Mouse (Mus musculus): ENCODE data around the gene Smc6. TPM values are rescaled to one million over a fixed set of nuclear protein-coding genes. Genes with fewer than 3 reads are reported as not detected.

Smc6 gene
- polyA plus RNA-seq (2015; fragmentation: Nextera tagmentation; extraction: Ambion mirVana): 91.6 and 108 TPM in 2 replicates

DNA sequence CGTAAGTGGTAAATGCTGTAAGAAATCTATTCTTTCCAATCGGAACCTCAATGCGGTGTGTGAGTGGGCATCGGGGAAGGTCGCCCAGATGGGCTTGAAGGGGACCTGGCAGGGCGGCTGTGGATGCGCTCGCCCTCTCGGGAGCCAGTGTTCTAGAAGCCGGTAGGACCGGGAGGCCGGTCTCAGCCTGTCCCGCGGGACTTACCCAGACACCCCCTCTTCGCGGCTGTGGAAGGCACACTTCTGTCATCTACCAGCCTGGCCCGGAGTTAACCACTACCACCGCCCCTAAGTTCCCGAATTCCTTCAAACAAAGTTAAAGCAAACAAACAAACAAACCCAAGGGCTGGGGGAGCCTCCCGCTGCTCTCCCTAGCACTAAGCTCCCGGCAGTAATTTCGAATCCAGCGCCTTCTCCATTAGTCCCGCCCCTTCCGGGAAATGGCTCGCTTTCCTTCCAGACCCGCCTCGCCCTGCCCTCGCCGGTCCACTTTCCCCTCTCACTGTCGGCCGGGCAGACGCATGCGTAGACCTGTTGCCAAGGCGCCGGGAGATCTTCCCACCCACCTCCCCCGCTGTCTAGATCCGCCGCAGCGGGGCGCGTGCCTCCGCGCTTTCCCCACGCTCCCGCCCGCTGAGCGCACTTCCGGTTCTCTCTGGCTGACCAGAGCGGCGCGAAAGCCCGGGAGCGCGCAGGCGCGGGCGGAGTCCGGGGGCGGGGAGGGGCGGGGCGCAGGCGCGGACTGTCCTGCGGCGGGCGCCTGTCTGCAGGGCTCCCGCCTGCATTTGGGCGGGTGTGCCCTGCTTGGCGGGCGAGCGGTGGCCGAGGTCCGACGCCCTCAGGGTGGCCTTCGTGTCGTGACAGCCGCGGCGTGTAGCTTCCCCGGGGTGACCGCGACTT, at the start of gene Smc6, which contains the start of gene Gen1:
TSS of gene Smc6 (plus strand) at position 505 of the 900 bp plus-strand sequence.
TSS of gene Gen1 (minus strand) at position 420 of the 900 bp plus-strand sequence.
- Histone ChIP-seq H3K4me3 (peak within 1 kb of the TSS; percentile 97), H3K4me2 (peak within 1 kb of the TSS; percentile 95), H3K9me3 (no peaks in the 10 kb centered on the region), H3K27me3 (no peaks in the 10 kb centered on the region), H3K9ac (peak within 1 kb of the TSS; percentile 94), H3K36me3 (no peaks in the 10 kb centered on the region), H3K4me1 (replicated peaks) (peaks cover 38% of the 10 kb centered on the region), H3K27ac (replicated peaks) (peak within 1 kb of the TSS; percentile 89)
- ATAC-seq (ENCODE audit: low FRiP score, low read depth): peak; percentile 99
- under 1% methylated on average over 74 of the region's 83 CpGs for WGBS

DNA sequence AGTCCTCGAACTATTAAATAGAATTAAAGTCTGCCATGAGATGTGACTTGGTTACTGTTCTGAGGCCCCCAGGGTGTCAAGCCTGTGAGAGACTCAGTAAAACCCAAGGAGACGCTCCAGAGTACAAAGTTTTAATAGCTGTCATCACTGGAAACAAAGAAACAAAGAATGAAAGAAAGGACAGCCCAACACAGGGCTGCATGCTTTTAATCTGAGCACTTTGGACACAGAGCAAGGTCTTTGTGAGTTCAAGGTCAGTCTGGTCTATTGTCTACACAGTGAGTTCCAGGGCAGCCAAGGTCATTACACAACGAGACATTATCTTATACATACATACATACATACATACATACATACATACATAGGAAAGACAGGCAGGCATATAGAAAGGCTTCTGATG, 49.2 kb upstream of the Smc6 start:
- Histone ChIP-seq H3K4me2 (no peak overlapping the region), H3K27ac (replicated peaks) (no peak overlapping the region), H3K4me1 (replicated peaks) (0 out of 2 replicates have a peak, but pooled peaks cover 2% of the 10 kb centered on the region), H3K36me3 (no peaks in the 10 kb centered on the region), H3K9me3 (no peaks in the 10 kb centered on the region), H3K4me3 (no peak overlapping the region), H3K9ac (no peak overlapping the region), H3K27me3 (no peaks in the 10 kb centered on the region)
- no peak for ATAC-seq (ENCODE audit: low FRiP score, low read depth)
- WGBS: 57% methylated on average over 3 of the region's 3 CpGs

DNA sequence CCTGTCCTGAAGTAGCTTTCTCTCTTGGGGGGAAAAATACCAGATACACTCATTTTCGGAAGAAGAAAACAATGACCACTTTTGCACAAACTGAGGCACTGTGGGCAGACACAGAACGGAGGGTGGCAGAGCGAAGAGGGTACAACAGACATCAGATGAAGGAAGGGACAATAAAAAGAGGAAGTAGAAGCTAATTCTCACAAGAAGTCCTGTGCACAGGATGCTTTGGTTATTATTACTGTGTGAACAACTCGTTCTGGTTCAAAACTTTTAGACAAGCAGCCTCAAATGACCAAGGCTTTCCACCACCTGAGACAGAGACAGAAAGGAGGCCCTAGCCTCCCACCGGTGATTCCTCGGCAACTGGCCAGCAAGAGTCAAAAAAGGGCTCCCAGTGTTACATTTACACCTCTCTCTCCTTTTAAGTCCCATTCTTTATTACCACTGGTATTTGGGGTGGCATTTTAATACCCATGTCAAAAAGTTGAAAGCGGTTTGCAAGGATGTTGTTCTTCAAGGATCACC, 47.9 kb upstream of the Smc6 start:
- no peak overlapping the region for H3K9ac ChIP-seq
- H3K4me3 ChIP-seq: no peak overlapping the region
- H3K9me3 ChIP-seq: no peaks in the 10 kb centered on the region
- H3K27me3 ChIP-seq: no peaks in the 10 kb centered on the region
- no peak overlapping the region for H3K4me2 ChIP-seq
- H3K27ac ChIP-seq (replicated peaks): no peak overlapping the region
- WGBS: 83% methylated on average over 7 of the region's 7 CpGs
- ATAC-seq (ENCODE audit: low FRiP score, low read depth): no peak
- H3K36me3 ChIP-seq: no peaks in the 10 kb centered on the region
- H3K4me1 ChIP-seq (replicated peaks): peaks cover 9% of the 10 kb centered on the region; the same call in 1 of the 2 replicates

DNA sequence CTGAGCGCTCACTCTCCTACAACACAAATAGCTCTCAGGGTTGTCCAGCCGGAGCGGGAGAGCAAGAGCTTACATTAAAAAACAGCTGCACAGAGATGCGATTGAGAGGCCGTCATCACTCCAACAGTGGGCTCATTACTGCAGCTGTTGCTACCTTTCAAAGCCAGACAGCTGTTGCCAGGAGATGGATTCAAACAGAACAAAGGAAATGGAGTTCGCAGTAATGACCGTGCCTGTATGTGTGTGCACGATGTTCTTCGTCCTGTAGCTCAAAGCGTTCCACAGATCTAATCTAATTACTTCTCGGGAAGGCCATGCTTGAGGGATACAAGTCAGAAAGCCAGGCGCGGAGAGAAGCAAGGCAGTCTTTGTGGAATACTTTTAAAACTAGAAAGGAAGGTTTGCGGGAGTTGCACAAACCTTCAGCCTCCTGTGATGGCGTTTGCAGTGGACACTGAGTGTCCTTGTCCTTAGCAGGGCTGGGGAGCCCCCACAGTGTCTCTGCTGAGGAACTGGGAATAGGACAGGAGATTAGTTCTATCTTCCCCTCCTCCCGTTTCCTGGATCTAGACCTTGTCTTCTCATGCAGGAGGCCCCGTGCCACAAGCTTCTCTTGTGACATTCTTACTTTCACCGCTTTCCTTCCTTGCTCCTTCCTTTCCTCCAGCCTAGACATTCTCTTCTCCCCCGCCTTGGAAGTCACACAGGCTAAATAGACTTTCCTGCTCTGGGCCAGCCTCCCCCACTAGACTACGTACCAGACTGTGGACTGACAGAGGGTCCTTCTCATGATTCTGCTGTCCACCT, 44.0 kb upstream of the Smc6 start:
- Histone ChIP-seq H3K4me3 (no peak overlapping the region), H3K4me1 (replicated peaks) (peaks cover 12% of the 10 kb centered on the region; the same call in 1 of the 2 replicates), H3K27me3 (no peaks in the 10 kb centered on the region), H3K9me3 (no peaks in the 10 kb centered on the region), H3K9ac (no peak overlapping the region), H3K36me3 (no peaks in the 10 kb centered on the region), H3K4me2 (no peak overlapping the region; the same call in 1 of the 2 replicates), H3K27ac (replicated peaks) (0 out of 2 replicates have a peak overlapping the region, but pooled peaks have one; percentile 39)
- ATAC-seq (ENCODE audit: low FRiP score, low read depth): peak; percentile 77
- 46% methylated on average over 20 of the region's 20 CpGs for WGBS

DNA sequence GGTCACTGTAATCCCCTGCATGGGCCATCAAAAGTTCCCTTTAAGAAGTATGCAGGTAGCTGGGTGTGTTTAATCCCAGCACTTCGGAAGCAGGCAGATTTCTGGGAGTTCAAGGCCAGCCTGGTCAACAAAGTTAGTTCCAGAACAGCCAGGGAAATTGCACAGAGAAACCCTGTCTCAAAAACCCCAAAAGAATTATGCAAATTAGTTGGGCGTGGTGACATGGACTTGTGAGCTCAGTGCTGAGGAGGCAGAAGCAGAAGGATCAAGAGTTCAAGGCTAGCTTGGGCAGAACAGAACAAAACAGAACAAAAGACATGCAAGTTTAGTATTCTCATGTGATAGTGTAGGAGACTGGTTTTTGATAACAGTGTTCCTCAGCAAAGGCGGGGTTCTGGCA, 43.1 kb upstream of the Smc6 start:
- ATAC-seq (ENCODE audit: low FRiP score, low read depth): no peak
- no peak overlapping the region for H3K9ac ChIP-seq
- H3K27me3 ChIP-seq: no peaks in the 10 kb centered on the region
- H3K4me1 ChIP-seq (replicated peaks): peaks cover 12% of the 10 kb centered on the region; the same call in 1 of the 2 replicates
- H3K27ac ChIP-seq (replicated peaks): no peak overlapping the region
- WGBS: 76% methylated on average over 3 of the region's 3 CpGs
- no peak overlapping the region for H3K4me2 ChIP-seq
- H3K9me3 ChIP-seq: no peaks in the 10 kb centered on the region
- H3K36me3 ChIP-seq: no peaks in the 10 kb centered on the region
- no peak overlapping the region for H3K4me3 ChIP-seq

DNA sequence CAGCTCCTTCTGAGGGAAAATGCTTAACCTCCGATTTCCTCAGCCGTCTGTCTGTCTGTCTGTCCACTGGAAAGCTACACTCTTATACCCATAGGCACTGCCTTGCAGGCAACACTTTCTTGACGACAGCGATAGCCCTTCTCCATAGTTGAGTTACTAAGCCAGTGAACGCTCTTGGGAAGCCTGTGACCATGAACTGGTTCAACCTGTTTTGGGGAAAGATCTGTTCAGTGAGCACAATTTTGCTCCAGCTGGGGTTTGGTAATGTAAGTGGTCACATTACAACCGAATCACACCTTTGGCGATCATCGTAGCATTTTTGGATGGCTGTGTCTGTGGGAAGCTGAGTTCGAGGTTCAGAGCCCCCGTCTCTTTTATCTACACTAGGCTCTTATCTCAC, 42.6 kb upstream of the Smc6 start:
- Histone ChIP-seq H3K9me3 (no peaks in the 10 kb centered on the region), H3K36me3 (no peaks in the 10 kb centered on the region), H3K27ac (replicated peaks) (no peak overlapping the region), H3K4me2 (no peak overlapping the region), H3K4me1 (replicated peaks) (peaks cover 12% of the 10 kb centered on the region; the same call in 1 of the 2 replicates), H3K4me3 (no peak overlapping the region), H3K9ac (no peak overlapping the region), H3K27me3 (no peaks in the 10 kb centered on the region)
- ATAC-seq (ENCODE audit: low FRiP score, low read depth): no peak
- 93% methylated on average over 10 of the region's 10 CpGs for WGBS

DNA sequence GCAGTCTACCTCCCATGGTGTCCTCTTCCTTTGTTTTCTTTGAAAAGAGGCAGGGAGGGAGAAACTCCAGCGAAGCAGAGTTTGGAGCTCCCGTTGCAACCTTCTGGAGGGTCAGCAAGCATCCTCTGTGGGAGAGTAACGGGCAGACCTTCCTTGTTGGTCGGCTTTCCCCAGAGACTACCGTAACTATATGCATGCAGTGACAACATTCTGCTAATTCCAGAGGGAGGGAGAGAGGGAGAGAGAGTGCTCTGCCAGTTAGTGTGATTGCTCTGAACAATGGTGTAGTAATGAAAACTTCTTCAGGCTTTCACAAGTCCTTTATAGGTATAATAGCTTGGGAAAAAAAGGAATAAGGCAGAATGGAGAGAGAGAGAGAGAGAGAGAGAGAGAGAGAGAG, 41.0 kb upstream of the Smc6 start:
- no peak for ATAC-seq (ENCODE audit: low FRiP score, low read depth)
- Histone ChIP-seq H3K9ac (no peak overlapping the region), H3K4me1 (replicated peaks) (peaks cover 12% of the 10 kb centered on the region; the same call in 1 of the 2 replicates), H3K9me3 (no peaks in the 10 kb centered on the region), H3K27ac (replicated peaks) (no peak overlapping the region), H3K4me2 (no peak overlapping the region), H3K27me3 (no peaks in the 10 kb centered on the region), H3K4me3 (no peak overlapping the region), H3K36me3 (no peaks in the 10 kb centered on the region)
- 8% methylated on average over 5 of the region's 5 CpGs for WGBS

DNA sequence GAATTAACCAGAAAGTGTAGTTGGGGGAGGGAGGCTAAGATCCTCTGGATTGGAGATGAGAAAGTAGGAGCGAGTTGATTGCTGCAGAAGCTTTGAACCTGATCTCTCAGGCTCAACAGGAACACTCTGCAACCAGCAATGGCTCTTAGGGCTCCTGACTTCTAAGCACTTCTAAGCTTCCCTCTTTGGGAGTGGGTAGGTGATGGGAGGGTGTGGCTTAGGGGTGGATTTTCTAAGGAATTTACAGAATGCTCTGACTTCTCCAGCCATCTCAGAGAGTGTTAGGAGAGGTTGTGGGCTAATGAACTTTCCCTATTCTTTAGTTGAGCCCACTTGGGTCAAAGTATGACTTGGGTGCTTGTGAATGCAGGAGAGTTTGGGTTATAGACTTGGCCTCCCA, 39.6 kb upstream of the Smc6 start:
- Histone ChIP-seq H3K9me3 (no peaks in the 10 kb centered on the region), H3K27me3 (no peaks in the 10 kb centered on the region), H3K4me2 (no peak overlapping the region), H3K4me1 (replicated peaks) (peaks cover 12% of the 10 kb centered on the region; the same call in 1 of the 2 replicates), H3K9ac (no peak overlapping the region), H3K36me3 (no peaks in the 10 kb centered on the region), H3K27ac (replicated peaks) (no peak overlapping the region), H3K4me3 (no peak overlapping the region)
- ATAC-seq (ENCODE audit: low FRiP score, low read depth): no peak
- WGBS: 56% methylated on average over 1 of the region's 1 CpGs

DNA sequence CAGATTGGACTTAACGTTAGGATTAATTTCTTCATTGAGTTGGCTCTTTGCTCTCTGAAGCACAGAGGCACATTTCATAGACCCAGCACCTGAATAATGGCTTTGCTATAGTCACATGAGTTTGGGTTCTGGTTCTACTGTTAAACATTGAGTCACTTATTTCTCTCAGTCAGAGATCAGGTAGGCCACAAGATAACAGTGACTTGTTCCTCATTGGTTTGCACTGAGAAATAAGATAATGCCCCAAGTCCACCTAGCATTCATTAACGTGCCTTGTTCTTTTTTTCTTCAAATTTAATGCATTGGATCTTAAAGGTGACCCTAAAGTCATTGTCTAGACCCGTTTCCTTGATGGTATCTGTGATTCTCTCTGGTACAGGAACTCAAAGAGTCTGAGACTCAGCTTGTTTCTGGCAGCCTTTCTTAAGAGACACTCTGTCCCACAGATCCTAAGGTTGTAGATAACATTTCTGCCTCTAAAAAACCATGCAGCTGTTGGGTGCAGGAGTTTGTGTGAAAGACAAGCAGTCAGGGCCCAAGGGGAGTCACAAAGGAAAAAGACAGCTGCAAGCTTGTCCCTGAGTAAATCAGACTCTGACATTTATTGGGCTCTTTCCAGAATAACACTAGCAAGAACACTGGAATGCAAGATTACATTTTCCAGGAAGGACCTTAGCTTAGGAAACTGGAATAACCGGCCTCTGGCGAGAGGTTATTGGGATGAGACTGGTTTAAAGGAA, 39.0 kb upstream of the Smc6 start:
- H3K36me3 ChIP-seq: no peaks in the 10 kb centered on the region
- peaks cover 8% of the 10 kb centered on the region; the same call in 1 of the 2 replicates for H3K4me1 ChIP-seq (replicated peaks)
- H3K4me2 ChIP-seq: no peak overlapping the region
- WGBS: 85% methylated on average over 5 of the region's 5 CpGs
- no peak overlapping the region for H3K4me3 ChIP-seq
- no peaks in the 10 kb centered on the region for H3K27me3 ChIP-seq
- no peak overlapping the region for H3K9ac ChIP-seq
- H3K9me3 ChIP-seq: no peaks in the 10 kb centered on the region
- H3K27ac ChIP-seq (replicated peaks): no peak overlapping the region
- no peak for ATAC-seq (ENCODE audit: low FRiP score, low read depth)

DNA sequence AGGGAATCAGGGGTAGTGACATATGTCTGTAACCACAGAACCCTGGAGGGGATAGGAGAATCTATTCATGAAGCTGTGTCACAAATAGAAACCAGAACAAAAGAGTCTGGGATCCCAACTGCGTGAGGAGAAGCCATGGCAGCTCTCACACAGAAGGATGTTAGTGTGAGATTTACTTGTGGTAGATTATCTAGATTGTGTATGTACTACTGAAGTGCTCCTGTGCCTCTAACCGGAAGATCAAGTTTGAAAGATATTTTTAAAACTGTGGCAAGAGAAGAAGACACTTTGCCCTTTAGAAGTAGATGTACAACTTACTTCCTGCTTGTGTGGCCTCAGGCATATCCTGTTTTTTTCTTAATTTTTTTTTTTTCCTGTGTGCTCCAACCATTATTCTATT, 35.4 kb upstream of the Smc6 start:
- 73% methylated on average over 2 of the region's 2 CpGs for WGBS
- no peaks in the 10 kb centered on the region for H3K9me3 ChIP-seq
- no peak overlapping the region for H3K9ac ChIP-seq
- H3K4me2 ChIP-seq: no peak overlapping the region
- H3K27ac ChIP-seq (replicated peaks): no peak overlapping the region
- no peak overlapping the region for H3K4me3 ChIP-seq
- H3K36me3 ChIP-seq: no peaks in the 10 kb centered on the region
- ATAC-seq (ENCODE audit: low FRiP score, low read depth): no peak
- no peaks in the 10 kb centered on the region for H3K4me1 ChIP-seq (replicated peaks)
- H3K27me3 ChIP-seq: no peaks in the 10 kb centered on the region

DNA sequence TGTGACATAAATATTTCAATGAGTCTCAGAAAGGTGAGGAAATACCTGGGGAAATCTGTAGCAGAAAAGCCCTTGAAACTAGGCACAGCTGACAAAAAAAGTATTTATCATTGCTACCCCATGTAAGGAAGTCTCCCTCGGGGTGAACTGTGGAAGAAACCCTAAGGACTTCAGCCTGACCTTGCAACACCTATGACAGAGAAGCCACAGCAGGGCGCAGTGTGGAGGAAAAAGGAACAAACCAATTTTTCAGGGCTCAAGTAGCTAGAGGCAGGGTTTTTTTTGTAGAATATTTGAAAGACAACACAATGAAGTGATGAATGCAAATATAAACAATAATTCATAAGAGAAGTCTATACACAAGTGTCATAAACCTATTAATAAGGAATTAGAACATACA, 29.7 kb upstream of the Smc6 start:
- no peak overlapping the region for H3K4me3 ChIP-seq
- H3K9ac ChIP-seq: no peak overlapping the region
- H3K36me3 ChIP-seq: no peaks in the 10 kb centered on the region
- H3K4me2 ChIP-seq: no peak overlapping the region
- H3K4me1 ChIP-seq (replicated peaks): no peaks in the 10 kb centered on the region
- H3K9me3 ChIP-seq: no peaks in the 10 kb centered on the region
- 74% methylated on average over 2 of the region's 2 CpGs for WGBS
- H3K27ac ChIP-seq (replicated peaks): no peak overlapping the region
- H3K27me3 ChIP-seq: no peaks in the 10 kb centered on the region
- ATAC-seq (ENCODE audit: low FRiP score, low read depth): no peak

Data from hindbrain, embryonic 15.5 days (tissue).